Mouse (Mus musculus): ENCODE measurements around the gene Atp2a2.

DNA sequence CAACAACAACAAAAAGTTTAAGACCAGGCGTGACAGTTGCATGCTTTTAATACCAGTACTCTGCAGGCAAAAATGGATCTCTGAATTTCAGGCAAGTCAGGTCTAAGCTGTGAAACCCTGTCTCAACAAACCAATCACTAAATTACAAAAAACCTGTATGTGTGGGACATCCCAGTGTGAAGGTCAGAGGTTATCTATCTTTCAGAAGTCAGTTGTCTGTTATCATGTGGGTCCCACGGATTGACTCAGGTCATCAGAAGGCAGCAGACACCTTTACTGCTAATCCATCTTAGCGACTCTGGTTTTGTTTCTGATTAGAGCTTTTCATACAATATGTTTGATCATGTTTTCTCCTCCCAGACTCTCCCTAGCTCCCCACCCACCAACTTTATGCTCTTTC lies 25.9 kb downstream of the Atp2a2 start:
- TF ChIP-seq CTCF (IDR thresholded peaks at IDR 0.05; ENCODE audit: low read depth) (no peak), EP300 (IDR thresholded peaks at IDR 0.05; ENCODE audit: low read depth) (no peak)
